Mouse (Mus musculus): ENCODE data around the gene Mfsd5.

Gene Mfsd5

DNA sequence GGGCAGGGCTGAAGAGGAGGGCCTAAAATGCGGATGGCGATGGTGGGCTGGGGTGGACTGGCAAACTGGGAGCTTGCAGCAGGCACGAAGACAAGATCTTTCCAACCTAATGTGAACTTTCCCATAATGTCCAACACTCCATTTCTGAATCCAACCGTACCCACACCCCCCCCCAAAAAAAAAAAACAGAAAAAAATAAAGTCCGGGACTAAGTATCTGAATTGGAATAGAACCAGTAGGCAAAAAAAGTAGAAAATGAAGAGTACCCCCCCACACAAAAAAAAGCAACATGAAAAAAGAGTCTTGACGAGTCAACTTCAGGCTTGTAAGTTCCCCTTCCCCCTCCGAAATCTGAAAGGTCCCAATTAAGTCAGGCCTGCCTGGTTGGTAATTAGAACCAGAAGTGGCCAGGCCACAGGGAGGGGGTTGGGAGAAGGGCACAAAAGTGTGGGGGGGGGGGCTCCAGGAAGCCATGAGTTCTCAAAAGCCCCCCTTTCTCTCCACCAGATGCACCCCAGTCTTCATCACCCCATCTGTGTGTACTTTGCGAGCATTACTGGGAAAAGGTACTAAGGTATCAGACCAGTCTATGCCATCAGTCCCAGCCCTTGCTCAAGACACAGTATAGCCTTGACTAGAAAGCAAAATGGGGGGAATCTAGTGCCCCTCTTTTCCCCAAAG is 31.0 kb upstream of the Mfsd5 start:
- peak; percentile 64 for DNase-seq (ENCODE audit: extremely low spot score)

DNA sequence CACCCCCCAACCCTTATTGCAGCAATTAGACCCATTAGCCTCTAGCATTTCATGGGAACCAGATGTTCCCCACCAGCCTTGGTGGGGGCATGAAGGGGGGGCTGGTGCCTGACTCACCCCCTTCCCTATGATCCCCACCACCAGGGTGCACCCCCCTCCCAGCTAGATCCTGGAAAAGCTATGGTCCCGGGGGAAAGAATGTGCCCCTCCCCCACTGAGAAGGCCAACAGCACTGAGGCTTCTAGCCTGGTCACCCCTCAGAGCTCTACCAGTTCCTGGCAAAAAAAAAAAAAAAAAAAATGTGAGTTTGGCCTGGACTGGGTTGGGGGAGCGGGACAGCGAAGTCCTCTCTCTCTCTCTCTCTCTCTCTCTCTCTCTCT is 30.5 kb upstream of the Mfsd5 start:
- peak; percentile 64 for DNase-seq (ENCODE audit: extremely low spot score)

DNA sequence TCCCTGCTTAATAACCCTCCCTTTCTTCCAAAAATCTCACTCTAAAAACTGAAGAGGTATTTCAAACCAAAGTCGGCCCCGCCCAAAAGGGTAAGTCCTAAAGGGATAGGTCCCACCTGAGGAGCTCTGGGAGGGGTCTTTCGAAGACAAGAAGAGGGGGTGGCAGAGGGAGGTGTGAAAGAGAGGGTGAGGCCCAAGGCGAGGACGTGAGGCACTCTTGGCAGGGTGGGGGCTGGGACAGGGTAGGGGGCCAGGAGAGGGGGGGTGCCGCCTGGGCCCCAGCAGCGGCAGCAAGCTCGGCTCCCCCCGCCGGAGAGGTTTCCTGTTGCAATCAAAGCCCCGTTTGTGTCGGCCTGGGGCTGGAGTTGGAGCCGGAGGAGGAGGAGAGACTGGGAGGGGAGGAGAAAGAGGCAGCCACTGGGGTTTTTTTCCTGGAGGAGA is 30.0 kb upstream of the Mfsd5 start:
- DNase-seq (ENCODE audit: extremely low spot score): peak; percentile 65

DNA sequence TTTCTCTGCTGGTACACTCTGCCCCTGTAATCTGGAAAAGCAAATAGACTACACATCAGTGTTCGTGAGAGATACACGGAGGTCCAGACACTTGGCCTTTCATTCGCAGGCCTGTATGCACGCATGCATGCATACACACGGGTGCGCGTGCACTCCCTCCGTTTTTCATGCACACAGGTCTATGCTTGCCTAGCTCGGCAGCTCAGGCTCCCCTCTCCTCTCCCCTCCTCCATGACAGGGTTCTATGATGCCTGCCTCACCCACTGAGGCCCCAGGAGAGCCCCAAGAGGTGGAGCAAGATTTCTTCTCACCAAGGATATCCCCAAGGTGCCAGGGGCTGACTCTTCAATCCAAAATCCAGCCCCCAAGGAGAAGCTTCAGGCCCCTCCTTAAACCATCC is 29.3 kb upstream of the Mfsd5 start:
- DNase-seq (ENCODE audit: extremely low spot score): no peak

DNA sequence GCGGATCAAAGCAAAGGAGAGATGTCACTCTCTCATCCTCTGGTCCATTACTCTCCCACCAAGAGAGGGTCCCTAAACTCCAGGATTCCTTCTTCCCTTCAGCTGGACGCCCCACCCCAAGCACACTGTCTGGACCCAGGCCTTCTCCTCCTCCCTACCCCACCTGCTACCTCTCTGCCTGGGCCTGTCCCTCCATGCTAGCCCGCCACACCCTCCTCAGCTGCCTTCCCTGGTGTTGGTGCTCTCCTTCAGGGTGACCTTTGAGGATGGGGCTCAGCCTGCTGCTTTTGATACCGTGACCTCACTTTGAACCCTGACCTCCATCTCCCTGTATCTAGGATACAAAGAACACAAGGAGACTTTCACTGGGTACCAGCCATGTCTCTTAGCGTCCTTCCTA is 28.7 kb upstream of the Mfsd5 start:
- no peak for DNase-seq (ENCODE audit: extremely low spot score)

DNA sequence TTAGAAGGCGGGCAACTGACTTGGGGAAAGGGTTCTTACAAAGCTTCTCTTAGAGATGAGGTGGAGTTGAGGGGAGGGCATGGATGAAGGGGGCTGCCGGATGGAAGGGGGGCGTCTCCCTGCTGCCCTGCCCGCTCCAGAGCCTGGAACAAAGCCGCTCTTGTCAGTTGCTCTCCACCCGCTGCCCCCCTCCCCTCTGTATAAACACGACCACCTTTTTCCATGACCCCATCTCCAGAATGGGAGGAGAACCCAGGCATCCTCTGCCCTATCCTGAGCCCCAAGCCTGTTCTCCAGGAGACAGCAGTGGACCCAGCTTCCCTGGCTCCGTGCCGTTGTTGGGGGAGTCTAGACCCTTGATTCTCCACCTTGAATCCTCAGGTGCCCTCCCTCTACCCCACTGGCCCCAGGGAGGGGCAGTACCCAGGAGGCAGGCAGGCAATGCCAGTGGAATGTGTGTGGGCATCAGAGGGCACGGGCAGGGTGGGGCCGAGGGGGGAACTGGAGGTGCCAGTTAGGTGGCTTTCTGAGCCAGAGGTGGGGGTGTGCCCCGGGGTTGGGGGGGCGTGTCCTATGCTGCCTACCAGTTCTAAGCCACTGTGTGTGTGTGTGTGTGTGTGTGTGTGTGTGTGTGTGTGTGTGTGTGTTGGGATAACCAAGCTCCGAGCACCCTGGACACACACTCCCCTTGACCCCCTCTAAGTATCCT is 23.6 kb upstream of the Mfsd5 start:
- no peak for DNase-seq (ENCODE audit: extremely low spot score)

DNA sequence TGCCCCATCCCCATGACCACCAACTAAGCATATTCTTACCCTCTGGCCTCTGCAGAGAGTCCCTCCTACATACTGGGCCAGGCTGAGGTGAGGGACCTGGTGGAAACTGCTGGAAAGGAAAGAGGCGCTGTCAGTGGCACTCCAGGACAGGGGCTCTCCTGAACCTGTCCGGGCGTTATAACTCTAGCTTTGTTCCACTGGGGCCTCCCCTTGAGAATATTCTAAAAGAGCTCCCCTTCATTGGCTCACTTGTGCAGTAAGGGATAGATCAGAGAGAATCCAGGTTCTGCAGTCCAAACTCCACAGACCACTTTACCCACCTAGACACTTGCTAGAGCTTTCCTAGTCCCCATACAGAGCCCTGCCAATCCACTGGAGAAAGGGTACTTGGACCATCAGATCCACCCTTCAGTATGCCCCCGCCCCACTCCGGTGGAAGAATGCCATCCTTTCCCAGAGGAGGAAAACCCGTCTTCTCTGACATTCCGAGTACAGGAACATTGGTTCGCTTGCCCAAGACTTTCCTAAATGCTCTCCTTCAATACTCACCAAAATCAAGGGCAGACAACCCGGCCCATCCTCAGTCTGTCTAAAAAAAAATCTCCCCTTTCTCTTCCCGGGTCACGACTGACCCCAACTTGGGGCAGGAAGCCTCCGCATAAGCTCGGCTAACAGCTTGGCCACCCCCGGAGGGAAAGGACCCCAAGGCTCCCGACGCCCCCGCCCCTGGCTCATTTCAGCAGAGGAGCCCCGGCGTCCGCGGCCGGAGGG is 22.6 kb upstream of the Mfsd5 start:
- no peak for DNase-seq (ENCODE audit: extremely low spot score)

DNA sequence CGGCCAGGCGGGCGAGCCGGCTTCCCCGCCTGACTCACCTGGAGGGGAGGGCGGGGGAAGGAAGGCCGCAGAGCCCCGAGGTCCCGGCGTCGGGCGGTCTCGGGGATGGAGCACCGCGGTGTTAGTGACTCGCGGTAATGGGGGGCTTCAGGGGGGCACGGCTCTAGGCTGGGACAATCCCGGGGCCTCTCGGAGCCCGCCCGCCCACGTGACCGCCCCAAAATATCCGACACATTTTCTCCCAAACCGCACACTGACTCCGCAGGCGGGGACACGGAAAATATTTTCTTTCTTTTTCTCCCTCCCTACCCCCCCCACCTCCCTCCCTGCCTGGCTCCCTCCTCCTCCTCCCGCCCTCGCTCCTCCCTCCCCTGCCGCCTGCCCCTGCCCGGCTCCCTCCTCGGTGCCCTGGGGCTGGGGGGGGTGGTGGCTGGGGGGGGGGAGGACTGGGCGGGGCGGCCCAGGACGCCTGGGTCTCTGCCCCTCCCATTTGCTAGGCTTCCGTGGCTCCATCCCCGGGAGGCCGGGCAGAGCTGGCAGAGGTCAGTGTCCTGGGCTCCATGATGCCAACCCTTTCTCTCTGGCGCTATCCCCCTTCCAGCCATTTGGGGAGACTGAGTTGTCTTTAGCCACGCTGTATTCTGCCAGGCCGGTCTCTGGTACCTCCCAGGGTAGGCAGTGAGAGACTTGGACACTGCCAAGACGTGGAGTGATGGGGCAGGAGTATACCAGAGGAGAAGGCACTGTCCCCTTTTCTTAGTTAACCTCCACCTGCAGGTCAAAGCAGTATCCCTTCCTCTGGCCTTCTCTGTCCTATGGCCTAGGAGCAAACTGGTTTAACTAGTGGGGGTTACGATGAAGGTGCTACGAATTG is 21.8 kb upstream of the Mfsd5 start, which contains the start of gene Rarg:
Rarg (minus strand) TSS at position 316 of the 874 bp plus-strand sequence.
- DNase-seq (ENCODE audit: extremely low spot score): no peak

DNA sequence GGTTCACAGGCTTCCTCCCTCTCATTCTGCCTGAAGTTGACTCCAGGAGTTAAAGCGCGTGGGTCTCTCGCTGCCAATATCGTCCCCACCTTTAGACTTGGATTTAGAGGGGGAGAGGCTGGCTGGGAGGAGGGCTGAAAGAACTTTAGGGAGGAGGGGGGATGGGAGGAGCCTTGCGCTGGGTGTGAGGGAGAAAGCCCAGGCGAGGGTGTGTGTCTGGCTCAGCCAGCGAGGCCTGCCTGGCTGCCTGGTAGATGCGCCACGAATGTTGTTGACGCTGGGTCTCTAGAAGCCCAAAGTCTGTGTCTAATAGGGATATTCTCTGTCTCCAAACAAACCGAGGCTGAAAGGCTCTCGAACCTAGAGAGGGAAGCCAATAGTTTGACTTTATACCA is 21.2 kb upstream of the Mfsd5 start:
- DNase-seq (ENCODE audit: extremely low spot score): peak; percentile 56

DNA sequence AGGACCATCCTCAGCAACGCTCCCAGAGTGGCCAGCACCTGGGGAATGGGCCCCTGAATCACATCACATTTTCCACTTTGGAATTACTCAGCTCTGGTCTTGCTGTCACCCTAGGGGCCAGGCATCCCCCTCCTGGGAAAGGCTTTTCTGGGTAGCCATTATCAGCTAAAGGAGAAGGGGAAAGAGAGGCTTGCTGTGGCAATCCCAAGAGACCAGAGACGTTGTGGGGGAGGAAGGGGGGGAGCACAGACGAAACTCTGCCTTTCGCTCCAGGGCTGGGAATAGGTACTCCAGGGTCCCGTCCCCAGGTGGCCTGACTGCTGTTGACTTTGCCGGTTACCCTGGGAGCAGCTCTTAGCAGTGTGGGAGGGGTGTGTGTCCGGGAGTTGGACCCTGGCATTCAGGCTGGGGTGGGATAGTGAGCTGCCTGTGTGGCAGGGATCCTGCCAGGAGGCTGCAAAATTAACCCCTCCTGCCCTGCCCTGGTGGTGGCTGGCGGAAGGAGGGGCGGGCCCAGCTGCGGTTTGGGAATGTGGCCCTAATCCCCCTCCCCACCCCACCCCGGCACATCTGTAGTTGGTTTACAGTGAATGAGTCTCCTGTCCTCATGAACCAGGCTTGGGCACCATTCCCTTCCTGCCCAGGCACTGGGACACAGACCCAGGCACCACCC is 20.5 kb upstream of the Mfsd5 start:
- no peak for DNase-seq (ENCODE audit: extremely low spot score)

DNA sequence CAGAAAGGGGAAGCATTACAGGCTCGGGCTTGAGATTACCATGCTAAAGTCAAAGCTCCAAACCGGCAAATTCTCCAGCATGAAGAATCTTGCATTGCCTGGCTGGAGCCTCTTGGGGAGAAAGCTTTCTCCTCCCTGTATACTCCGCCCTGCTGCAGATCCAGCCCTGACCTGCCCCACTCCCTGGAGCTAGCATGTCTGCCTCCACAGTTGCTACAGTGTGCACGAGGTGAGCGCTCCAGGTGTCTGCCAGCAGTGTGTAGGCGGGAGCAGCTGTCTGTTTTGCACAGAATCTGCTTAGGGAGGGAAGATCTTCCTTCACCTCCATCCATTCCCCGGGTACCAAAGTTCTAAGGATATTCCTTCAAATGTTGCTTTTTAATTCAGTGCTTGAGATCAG is 16.7 kb upstream of the Mfsd5 start:
- no peak for DNase-seq (ENCODE audit: extremely low spot score)

DNA sequence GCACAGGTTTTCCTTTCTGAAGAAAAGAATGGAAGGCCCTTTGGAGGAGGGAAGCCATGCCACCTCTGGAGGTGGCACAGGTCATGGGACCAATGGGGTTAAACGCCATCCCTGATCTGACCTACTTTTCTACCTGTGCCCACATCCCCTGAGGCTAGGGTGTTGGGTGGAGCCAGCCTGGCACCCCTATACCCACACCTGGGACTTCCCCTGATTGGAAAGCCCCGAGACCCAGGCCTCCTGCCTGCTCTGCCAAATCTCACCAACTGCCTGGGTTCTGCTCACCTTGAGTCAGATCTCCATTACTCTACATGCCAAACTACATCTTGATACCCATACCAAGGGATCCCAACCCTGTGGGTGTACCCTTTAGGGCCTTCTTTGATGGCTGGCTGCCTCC is 16.2 kb upstream of the Mfsd5 start:
- DNase-seq (ENCODE audit: extremely low spot score): no peak

DNA sequence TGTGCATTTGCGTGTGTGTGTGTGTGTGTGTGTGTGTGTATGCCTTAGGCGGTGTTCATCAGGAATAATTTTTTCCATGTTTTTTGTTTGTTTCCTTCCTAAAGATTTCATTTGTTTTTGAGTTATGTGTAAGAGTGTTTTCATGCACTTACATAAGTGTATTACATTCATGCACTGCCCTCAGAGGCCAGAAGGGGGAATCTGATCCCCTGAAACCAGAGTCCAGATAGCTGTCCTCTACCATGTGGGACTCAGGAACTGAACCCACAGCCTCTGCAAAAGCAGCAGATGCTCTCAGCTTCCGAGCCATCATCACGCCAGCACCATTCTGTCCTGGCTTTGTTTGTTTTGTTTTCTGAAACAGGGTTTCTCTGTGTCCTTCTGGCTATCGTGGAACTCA is 13.7 kb upstream of the Mfsd5 start:
- DNase-seq (ENCODE audit: extremely low spot score): no peak

DNA sequence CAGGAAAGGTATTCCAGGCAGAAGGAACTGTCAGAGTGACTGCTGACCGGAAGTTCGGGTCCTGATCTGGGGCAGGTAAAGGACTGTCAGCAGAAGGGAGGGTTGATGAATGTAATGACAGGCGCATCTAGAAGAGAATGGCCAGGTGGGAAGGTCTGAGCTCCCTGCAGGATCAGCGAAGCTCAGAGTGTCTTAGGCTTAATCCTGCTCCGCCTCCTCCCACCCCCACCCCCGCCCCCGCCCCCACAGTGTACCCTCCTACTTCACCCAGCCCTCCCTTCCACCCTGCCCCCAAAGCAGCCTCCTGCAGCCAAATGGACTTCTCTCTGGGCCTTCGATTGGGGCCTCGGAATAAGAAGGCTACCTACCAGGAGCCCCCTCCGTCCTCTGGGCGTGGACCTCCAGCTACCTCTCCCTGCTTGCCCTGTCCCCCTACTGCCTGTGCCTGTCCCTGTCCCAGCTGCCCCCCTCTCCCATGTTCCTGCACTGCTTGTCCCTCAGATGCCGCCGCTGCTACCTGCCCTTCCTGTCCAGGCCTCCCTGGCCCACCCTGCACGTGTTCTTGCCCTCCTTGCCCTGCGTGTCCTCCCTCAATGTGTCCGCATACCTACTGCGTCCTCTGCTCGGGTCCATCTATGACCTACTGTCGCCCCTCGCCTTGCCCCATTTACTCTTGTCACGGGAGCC is 8.8 kb upstream of the Mfsd5 start, which contains the start of gene Gm9918:
Gm9918 (plus strand) TSS at position 290 of the 687 bp plus-strand sequence.
- peak; percentile 36 for DNase-seq (ENCODE audit: extremely low spot score)

DNA sequence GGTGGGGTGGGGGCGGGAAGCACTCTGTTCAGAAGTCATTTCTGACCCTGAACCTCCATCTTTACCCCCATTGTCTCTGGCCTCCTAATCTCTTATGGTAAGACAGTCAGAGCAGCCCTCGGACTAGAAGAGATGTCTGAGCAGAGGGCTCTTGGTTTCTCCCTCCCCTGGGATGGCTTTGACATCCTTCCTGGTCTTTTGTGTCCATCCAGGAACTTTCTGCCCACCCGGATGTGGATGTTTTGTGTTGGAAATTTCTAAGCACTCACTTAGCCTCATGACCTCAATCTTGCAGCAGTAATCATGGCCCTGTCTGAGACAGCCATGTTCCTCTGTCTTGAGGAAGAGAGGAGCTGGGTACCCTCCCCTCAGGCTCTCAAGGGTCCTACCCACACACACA is 7.8 kb upstream of the Mfsd5 start:
- no peak for DNase-seq (ENCODE audit: extremely low spot score)

DNA sequence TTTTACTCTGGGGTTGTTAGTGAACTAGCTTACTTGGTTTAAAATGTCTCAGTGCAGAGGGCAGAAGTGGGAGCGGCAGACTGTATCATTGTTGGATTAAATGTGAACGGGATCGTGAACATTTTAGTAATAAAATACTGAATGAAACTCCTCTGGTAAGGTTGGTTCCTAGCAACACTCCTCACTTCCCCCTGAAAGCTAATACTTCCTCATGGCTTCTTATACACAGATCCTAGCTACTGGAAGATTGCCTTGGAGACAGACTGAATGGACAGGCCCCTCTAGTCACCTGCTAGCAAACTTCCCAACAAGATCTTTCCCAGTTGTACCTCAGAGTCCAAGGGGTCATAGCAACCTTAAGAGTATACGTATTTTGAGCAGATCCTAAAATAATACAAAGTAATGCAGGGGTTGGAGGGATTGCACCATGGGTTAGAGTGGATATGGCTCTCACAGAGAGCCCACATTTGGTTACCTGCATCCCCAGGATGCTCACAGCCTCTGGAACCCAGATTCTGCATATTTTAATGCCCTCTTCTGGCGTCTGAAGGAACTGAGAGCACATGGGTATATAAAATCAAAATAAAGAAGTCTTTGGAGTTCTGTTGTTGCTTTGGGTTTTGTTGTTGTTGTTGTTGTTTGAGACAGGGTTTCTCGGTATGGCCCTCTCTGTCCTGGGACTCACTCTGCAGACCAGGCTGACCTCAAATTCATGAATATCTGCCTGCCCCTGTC is 5.1 kb upstream of the Mfsd5 start:
- no peak for DNase-seq (ENCODE audit: extremely low spot score)

DNA sequence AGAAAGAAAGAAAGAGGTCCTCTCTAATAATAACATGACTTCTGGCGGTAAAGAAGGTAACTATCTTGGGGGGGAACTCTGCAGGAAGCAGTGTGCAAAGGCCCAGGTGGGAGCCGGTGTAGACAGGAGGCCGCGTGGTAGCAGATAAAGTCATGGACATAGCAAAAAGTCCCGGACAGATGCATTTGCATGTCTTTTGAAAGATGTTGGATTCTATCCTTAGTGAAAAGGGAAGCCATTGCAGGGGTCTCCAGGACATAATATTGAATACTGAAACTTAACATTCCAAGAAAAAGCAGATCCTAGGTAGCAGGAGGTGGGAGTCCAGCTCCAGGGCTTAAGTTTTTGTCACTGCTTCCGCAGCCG is 545 bp upstream of the Mfsd5 start:
- no peak for DNase-seq (ENCODE audit: extremely low spot score)

DNA sequence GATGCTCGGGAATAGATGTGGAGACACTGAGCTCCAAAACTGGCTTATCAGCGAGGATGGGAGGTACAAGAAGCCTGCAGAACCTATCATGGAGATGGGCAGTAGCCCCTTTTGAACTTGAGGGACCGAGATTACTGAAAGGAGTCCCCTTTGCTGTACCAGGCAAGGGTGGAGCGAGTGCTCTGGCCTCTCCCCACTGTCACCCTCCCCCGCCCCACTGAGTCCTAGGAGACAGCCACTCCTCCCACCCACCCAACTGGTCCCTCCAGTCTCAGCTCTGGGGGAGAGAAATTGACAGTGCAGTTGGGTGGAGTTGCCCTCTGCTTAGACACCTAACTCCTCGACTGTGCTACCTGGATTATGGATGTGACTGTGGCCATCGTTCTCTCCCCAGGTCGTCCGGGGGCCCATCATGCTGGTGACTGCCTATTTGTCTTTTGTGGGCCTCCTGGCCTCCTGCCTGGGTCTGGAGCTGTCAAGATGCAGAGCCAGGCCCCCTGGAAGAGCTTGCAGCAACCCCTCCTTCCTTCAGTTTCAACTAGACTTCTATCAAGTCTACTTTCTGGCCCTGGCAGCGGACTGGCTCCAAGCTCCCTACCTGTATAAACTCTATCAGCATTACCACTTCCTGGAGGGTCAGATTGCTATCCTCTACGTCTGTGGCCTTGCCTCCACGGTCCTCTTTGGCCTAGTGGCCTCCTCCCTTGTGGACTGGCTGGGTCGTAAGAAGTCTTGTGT is 698 bp downstream of the Mfsd5 start:
- no peak for DNase-seq (ENCODE audit: extremely low spot score)

DNA sequence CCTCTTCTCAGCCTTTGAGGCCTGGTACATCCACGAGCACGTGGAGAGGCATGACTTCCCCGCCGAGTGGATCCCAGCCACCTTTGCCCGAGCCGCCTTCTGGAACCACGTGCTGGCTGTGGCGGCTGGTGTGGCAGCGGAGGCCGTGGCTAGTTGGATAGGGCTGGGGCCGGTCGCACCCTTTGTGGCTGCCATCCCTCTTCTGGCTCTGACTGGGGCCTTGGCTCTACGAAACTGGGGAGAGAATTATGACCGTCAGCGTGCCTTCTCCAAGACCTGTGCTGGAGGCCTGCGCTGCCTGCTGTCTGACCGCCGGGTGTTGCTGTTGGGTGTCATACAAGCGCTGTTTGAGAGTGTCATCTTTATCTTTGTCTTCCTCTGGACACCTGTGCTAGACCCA is 1.4 kb downstream of the Mfsd5 start:
- DNase-seq (ENCODE audit: extremely low spot score): no peak

All from embryo, embryonic 9.5 days (tissue).